9 mouse cellular contexts compared by ENCODE assay signal in genomic region chr6:88725590-88725989, GRCm38 (mm10). TPM values are rescaled to one million over a fixed set of nuclear protein-coding genes. Genes with fewer than 3 reads are reported as not detected.
A peak's percentile ranks its signal among the peaks of the same experiment; 100 is the strongest.
DNase-seq lines count a peak whose midpoint lies in the region; ATAC-seq and TF ChIP-seq lines count a peak whose summit lies in the region.
"Had no signal": no experiment of that assay in that cellular context is flagged by ENCODE, and none has a peak within 500 bp of the region (broad histone marks: within the 10 kb centered on the region; RNA-seq: fewer than 3 reads in every experiment).

No protein-coding gene starts in this region.

- TF ChIP-seq CTCF in bone marrow, adult 2 months (IDR thresholded peaks at IDR 0.05; ENCODE audit: control insufficient read depth, insufficient read depth, low read length) = peak; percentile 14; the same call in 1 of the 2 replicates

- H3K36me3 ChIP-seq in heart, embryonic 16.5 days (ENCODE audit: control insufficient read depth, insufficient read depth) = no peaks in the 10 kb centered on the region
- no peaks in the 10 kb centered on the region for H3K36me3 ChIP-seq in heart, embryonic 12.5 days
- H3K36me3 ChIP-seq in liver, embryonic 16.5 days (ENCODE audit: control insufficient read depth, insufficient read depth) = peaks cover 13% of the 10 kb centered on the region

- peak overlapping the region; percentile 98 for H3K4me2 ChIP-seq in heart, embryonic 16.5 days (ENCODE audit: low read depth, low read length)
- H3K4me2 ChIP-seq in heart, embryonic 12.5 days = no peak overlapping the region
- peak overlapping the region; percentile 95 for H3K4me2 ChIP-seq in liver, embryonic 16.5 days (ENCODE audit: low read depth, low read length)

- peak; percentile 43 for TF ChIP-seq POLR2A in bone marrow, adult 2 months (IDR thresholded peaks at IDR 0.05; ENCODE audit: borderline replicate concordance, control insufficient read depth, low read depth, low read length)

- no peaks in the 10 kb centered on the region; the same call in 1 of the 2 replicates for H3K4me1 ChIP-seq in heart, embryonic 16.5 days (ENCODE audit: control insufficient read depth, insufficient read depth, low read length)
- H3K4me1 ChIP-seq in heart, embryonic 12.5 days (replicated peaks) = peaks cover 9% of the 10 kb centered on the region; the same call in 1 of the 2 replicates
- peaks cover 12% of the 10 kb centered on the region for H3K4me1 ChIP-seq in bone marrow, adult 2 months (ENCODE audit: control insufficient read depth, insufficient read depth, low read length)
- peaks cover 56% of the 10 kb centered on the region for H3K4me1 ChIP-seq in liver, embryonic 16.5 days (ENCODE audit: control insufficient read depth, low read depth, low read length)

- H3K9me3 ChIP-seq in heart, embryonic 16.5 days (replicated peaks; ENCODE audit: control insufficient read depth, low read length) = no peaks in the 10 kb centered on the region
- H3K9me3 ChIP-seq in heart, embryonic 12.5 days (replicated peaks) = no peaks in the 10 kb centered on the region
- H3K9me3 ChIP-seq in liver, embryonic 16.5 days (replicated peaks; ENCODE audit: control insufficient read depth, low read length) = no peaks in the 10 kb centered on the region

- H3K27ac ChIP-seq in heart, embryonic 16.5 days (ENCODE audit: low read length) = no peak overlapping the region
- H3K27ac ChIP-seq in heart, embryonic 12.5 days (ENCODE audit: poor library complexity, severe bottlenecking) = no peak overlapping the region
- H3K27ac ChIP-seq in bone marrow, adult 2 months (ENCODE audit: control insufficient read depth, insufficient read depth, low read depth, low read length, poor library complexity) = peak overlapping the region; percentile 77
- H3K27ac ChIP-seq in liver, embryonic 16.5 days (ENCODE audit: low read length) = peak overlapping the region; percentile 80

- H3K27me3 ChIP-seq in heart, embryonic 16.5 days (ENCODE audit: control insufficient read depth, insufficient read depth, low read length) = no peaks in the 10 kb centered on the region; the same call in 1 of the 2 replicates
- peaks cover 9% of the 10 kb centered on the region; the same call in 1 of the 2 replicates for H3K27me3 ChIP-seq in heart, embryonic 12.5 days (replicated peaks)
- H3K27me3 ChIP-seq in liver, embryonic 16.5 days (ENCODE audit: control insufficient read depth, insufficient read depth, low read depth, low read length) = no peaks in the 10 kb centered on the region
- H3K27me3 ChIP-seq: Patski had no signal

- peak overlapping the region; percentile 31 for H3K4me3 ChIP-seq in heart, embryonic 16.5 days (ENCODE audit: low read length)
- H3K4me3 ChIP-seq in heart, embryonic 12.5 days = no peak overlapping the region
- H3K4me3 ChIP-seq in bone marrow, adult 2 months (replicated peaks; ENCODE audit: control insufficient read depth, low read depth, low read length) = peak overlapping the region; percentile 67
- peak overlapping the region; percentile 84 for H3K4me3 ChIP-seq in liver, embryonic 16.5 days (ENCODE audit: low read depth, low read length)

- DNase-seq in ovary, postnatal 14 days (ENCODE audit: low spot score) = no peak
- no peak for DNase-seq in layer of hippocampus, postnatal 10 days (ENCODE audit: low spot score in 2 of 2)
- no peak for DNase-seq in gastrocnemius, postnatal 10 days

- ATAC-seq in heart, embryonic 16.5 days (replicated peaks; ENCODE audit: extremely low read depth, insufficient read depth, low FRiP score) = no peak
- no peak for ATAC-seq in heart, embryonic 12.5 days (ENCODE audit: insufficient number of reproducible peaks, low FRiP score)
- ATAC-seq in erythroblast, adult 5-6 weeks (replicated peaks; ENCODE audit: low FRiP score, poor library complexity, severe bottlenecking) = peak; percentile 69
- ATAC-seq in liver, embryonic 16.5 days (ENCODE audit: low read depth) = peak; percentile 15; the same call in 1 of the 2 replicates

- no peak overlapping the region for H3K9ac ChIP-seq in heart, embryonic 16.5 days (ENCODE audit: low read length)
- H3K9ac ChIP-seq in heart, embryonic 12.5 days = no peak overlapping the region
- peak overlapping the region; percentile 71 for H3K9ac ChIP-seq in liver, embryonic 16.5 days (ENCODE audit: low read depth, low read length)

- 63% methylated on average over 7 of the region's 7 CpGs for WGBS in heart, embryonic 16.5 days
- 60% methylated on average over 7 of the region's 7 CpGs for WGBS in heart, embryonic 12.5 days
- 54% methylated on average over 7 of the region's 7 CpGs for WGBS in bone marrow, adult 2 months
- 53% methylated on average over 7 of the region's 7 CpGs for WGBS in liver, embryonic 16.5 days (ENCODE audit: insufficient replicate concordance)

RNA-seq across cellular contexts. Expression of gene Mgll, which starts 1.4 kb away (rescaled TPM):
- 54.0 and 65.2 TPM in 2 replicates for polyA plus RNA-seq in heart, embryonic 16.5 days (2015; fragmentation: Nextera tagmentation; extraction: Ambion mirVana)
- polyA plus RNA-seq in heart, embryonic 12.5 days (2016; fragmentation: Nextera tagmentation; extraction: Ambion mirVana) = 9.2 and 9.7 TPM in 2 replicates
- polyA plus RNA-seq in bone marrow, adult 2 months (2011; ENCODE audit: insufficient read depth, insufficient read length, low replicate concordance, missing spikeins) = 55.1 and 57.9 TPM in 2 replicates
- 29.8 and 41.2 TPM in 2 replicates for total RNA-seq in erythroblast, adult 5-6 weeks (2015; ENCODE audit: low replicate concordance)
- total RNA-seq in erythroblast, adult 5-6 weeks (2017; ENCODE audit: low replicate concordance) = 44.1 and 78.5 TPM in 2 replicates
- 62.3 and 62.4 TPM in 2 replicates for polyA plus RNA-seq in liver, embryonic 16.5 days (2015; fragmentation: Nextera tagmentation; extraction: Ambion mirVana)
- 100 to 1,000 TPM; 120 to 129 TPM for total RNA-seq in layer of hippocampus, postnatal 10 days (2021)
- 10 to 100 TPM; 66.8 to 73.4 TPM for total RNA-seq in gastrocnemius, postnatal 10 days (2021)

Comparison
In these comparisons a context has a peak if more than half of its experiments do, and no peak if none do; other contexts are left out.
1. ATAC-seq: peak in erythroblast, adult 5-6 weeks (single experiment) and liver, embryonic 16.5 days (single experiment); none in heart, embryonic 16.5 days (single experiment) and heart, embryonic 12.5 days (single experiment).
2. H3K27ac ChIP-seq: peak in bone marrow, adult 2 months (single experiment) and liver, embryonic 16.5 days (single experiment); none in heart, embryonic 16.5 days (single experiment) and heart, embryonic 12.5 days (single experiment).